Mouse (Mus musculus): Measurements from ENCODE around the gene Cdk14.

GRCm38 (mm10) chr5:5283756-5284430 is 136.2 kb downstream of the Cdk14 start:
- TF ChIP-seq POLR2A (IDR thresholded peaks at IDR 0.05; ENCODE audit: low read depth, low read length) (no peak), CTCF (conservative IDR thresholded peaks at IDR 0.05; ENCODE audit: insufficient read depth, insufficient read length, low read depth, low read length) (no peak)

All from kidney, adult 2 months (tissue).